Mouse (Mus musculus): ENCODE results near the gene 4932411N23Rik. TPM values are rescaled to one million over a fixed set of nuclear protein-coding genes. Genes with fewer than 3 reads are reported as not detected.

4932411N23Rik gene
- polyA plus RNA-seq (2012; rRNA removed; ENCODE audit: low replicate concordance): not detected in 2 replicates

DNA sequence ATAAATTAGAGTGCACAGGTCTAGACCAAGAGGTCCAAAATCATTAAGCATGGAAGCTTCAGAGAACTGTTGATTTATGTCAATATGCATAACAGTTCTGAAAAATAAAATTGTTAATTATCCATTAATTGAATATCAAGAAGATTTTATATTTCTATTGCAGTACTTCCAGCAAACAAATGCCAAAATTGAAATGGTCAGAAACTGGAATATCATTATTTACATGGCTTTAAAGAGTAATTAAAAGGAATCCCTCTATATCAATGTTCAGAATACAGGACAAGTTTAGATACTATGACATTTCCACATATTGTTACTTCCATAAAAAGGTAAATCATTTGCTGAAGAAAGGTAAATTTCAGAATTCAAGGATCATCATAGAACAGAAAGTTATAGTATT is at the start of gene 4932411N23Rik:
TSS of gene 4932411N23Rik (minus strand) at position 101 of the 400 bp plus-strand sequence.

Other genes with a start within 250 kb of the 4932411N23Rik start
- not detected in 2 replicates for gene Gm382, start 224.1 kb upstream of the 4932411N23Rik start, polyA plus RNA-seq (2012; rRNA removed; ENCODE audit: low replicate concordance)

Measured in mammary gland, adult 2 months (tissue).